Mouse (Mus musculus): Measurements from ENCODE around the gene Phex. TPM values are rescaled to one million over a fixed set of nuclear protein-coding genes. Genes with fewer than 3 reads are reported as not detected.

Gene Phex
- polyA plus RNA-seq, 1 experiment: 0.42 TPM

- no peak for TF ChIP-seq CTCF (IDR thresholded peaks at IDR 0.05; ENCODE audit: extremely low read depth, insufficient read depth, low read length)
- TF ChIP-seq POLR2A (IDR thresholded peaks at IDR 0.05; ENCODE audit: extremely low read depth, insufficient read depth, low read length): no peak
- H3K4me1 ChIP-seq (ENCODE audit: control insufficient read depth, insufficient read depth, low read length): no peaks in the 10 kb centered on the region
- no peak overlapping the region for H3K4me3 ChIP-seq (ENCODE audit: insufficient read depth, low read length)
- no peak overlapping the region for H3K27ac ChIP-seq (ENCODE audit: insufficient read depth, low read length)
Measured at GRCm38 (mm10) chrX:157327756-157328155, 87.4 kb downstream of the Phex start.

- H3K4me3 ChIP-seq (ENCODE audit: insufficient read depth, low read length): no peak overlapping the region
- H3K27ac ChIP-seq (ENCODE audit: insufficient read depth, low read length): no peak overlapping the region
- no peak for TF ChIP-seq CTCF (IDR thresholded peaks at IDR 0.05; ENCODE audit: extremely low read depth, insufficient read depth, low read length)
- no peak for TF ChIP-seq POLR2A (IDR thresholded peaks at IDR 0.05; ENCODE audit: extremely low read depth, insufficient read depth, low read length)
- no peaks in the 10 kb centered on the region for H3K4me1 ChIP-seq (ENCODE audit: control insufficient read depth, insufficient read depth, low read length)
Measured at GRCm38 (mm10) chrX:157324396-157324795, 90.7 kb downstream of the Phex start.

- H3K4me3 ChIP-seq (ENCODE audit: insufficient read depth, low read length): no peak overlapping the region
- no peak overlapping the region for H3K27ac ChIP-seq (ENCODE audit: insufficient read depth, low read length)
- H3K4me1 ChIP-seq (ENCODE audit: control insufficient read depth, insufficient read depth, low read length): peaks cover 3% of the 10 kb centered on the region; the same call in 1 of the 2 replicates
- no peak for TF ChIP-seq CTCF (IDR thresholded peaks at IDR 0.05; ENCODE audit: extremely low read depth, insufficient read depth, low read length)
- no peak for TF ChIP-seq POLR2A (IDR thresholded peaks at IDR 0.05; ENCODE audit: extremely low read depth, insufficient read depth, low read length)
Measured at GRCm38 (mm10) chrX:157310331-157310730, 104.8 kb downstream of the Phex start.

- Histone ChIP-seq H3K27ac (ENCODE audit: insufficient read depth, low read length) (no peak overlapping the region), H3K4me1 (ENCODE audit: control insufficient read depth, insufficient read depth, low read length) (peaks cover 3% of the 10 kb centered on the region; the same call in 1 of the 2 replicates), H3K4me3 (ENCODE audit: insufficient read depth, low read length) (no peak overlapping the region)
- TF ChIP-seq CTCF (IDR thresholded peaks at IDR 0.05; ENCODE audit: extremely low read depth, insufficient read depth, low read length) (no peak), POLR2A (IDR thresholded peaks at IDR 0.05; ENCODE audit: extremely low read depth, insufficient read depth, low read length) (no peak)
Measured at GRCm38 (mm10) chrX:157308171-157308570, 106.9 kb downstream of the Phex start.

GRCm38 (mm10) chrX:157307411-157307810 is 107.7 kb downstream of the Phex start:
- Histone ChIP-seq H3K4me1 (ENCODE audit: control insufficient read depth, insufficient read depth, low read length) (peaks cover 3% of the 10 kb centered on the region; the same call in 1 of the 2 replicates), H3K27ac (ENCODE audit: insufficient read depth, low read length) (no peak overlapping the region), H3K4me3 (ENCODE audit: insufficient read depth, low read length) (no peak overlapping the region)
- TF ChIP-seq CTCF (IDR thresholded peaks at IDR 0.05; ENCODE audit: extremely low read depth, insufficient read depth, low read length) (0 out of 2 replicates have a peak, but pooled peaks have one; percentile 7), POLR2A (IDR thresholded peaks at IDR 0.05; ENCODE audit: extremely low read depth, insufficient read depth, low read length) (no peak)

GRCm38 (mm10) chrX:157306796-157307405 is 108.2 kb downstream of the Phex start:
- H3K4me3 ChIP-seq (ENCODE audit: insufficient read depth, low read length): no peak overlapping the region
- H3K27ac ChIP-seq (ENCODE audit: insufficient read depth, low read length): no peak overlapping the region
- TF ChIP-seq POLR2A (IDR thresholded peaks at IDR 0.05; ENCODE audit: extremely low read depth, insufficient read depth, low read length) (no peak), CTCF (IDR thresholded peaks at IDR 0.05; ENCODE audit: extremely low read depth, insufficient read depth, low read length) (no peak)
- peaks cover 3% of the 10 kb centered on the region; the same call in 1 of the 2 replicates for H3K4me1 ChIP-seq (ENCODE audit: control insufficient read depth, insufficient read depth, low read length)

GRCm38 (mm10) chrX:157305852-157306232 is 109.3 kb downstream of the Phex start:
- TF ChIP-seq CTCF (IDR thresholded peaks at IDR 0.05; ENCODE audit: extremely low read depth, insufficient read depth, low read length): no peak
- TF ChIP-seq POLR2A (IDR thresholded peaks at IDR 0.05; ENCODE audit: extremely low read depth, insufficient read depth, low read length): no peak
- Histone ChIP-seq H3K4me3 (ENCODE audit: insufficient read depth, low read length) (no peak overlapping the region), H3K27ac (ENCODE audit: insufficient read depth, low read length) (no peak overlapping the region), H3K4me1 (ENCODE audit: control insufficient read depth, insufficient read depth, low read length) (peaks cover 3% of the 10 kb centered on the region; the same call in 1 of the 2 replicates)

- TF ChIP-seq CTCF (IDR thresholded peaks at IDR 0.05; ENCODE audit: extremely low read depth, insufficient read depth, low read length) (no peak), POLR2A (IDR thresholded peaks at IDR 0.05; ENCODE audit: extremely low read depth, insufficient read depth, low read length) (no peak)
- no peak overlapping the region for H3K27ac ChIP-seq (ENCODE audit: insufficient read depth, low read length)
- peaks cover 3% of the 10 kb centered on the region; the same call in 1 of the 2 replicates for H3K4me1 ChIP-seq (ENCODE audit: control insufficient read depth, insufficient read depth, low read length)
- no peak overlapping the region for H3K4me3 ChIP-seq (ENCODE audit: insufficient read depth, low read length)
Measured at GRCm38 (mm10) chrX:157305193-157305851, 109.8 kb downstream of the Phex start.

- Histone ChIP-seq H3K27ac (ENCODE audit: insufficient read depth, low read length) (no peak overlapping the region), H3K4me1 (ENCODE audit: control insufficient read depth, insufficient read depth, low read length) (no peaks in the 10 kb centered on the region), H3K4me3 (ENCODE audit: insufficient read depth, low read length) (no peak overlapping the region)
- TF ChIP-seq POLR2A (IDR thresholded peaks at IDR 0.05; ENCODE audit: extremely low read depth, insufficient read depth, low read length) (no peak), CTCF (IDR thresholded peaks at IDR 0.05; ENCODE audit: extremely low read depth, insufficient read depth, low read length) (no peak)
Measured at GRCm38 (mm10) chrX:157292411-157292810, 122.7 kb downstream of the Phex start.

- H3K27ac ChIP-seq (ENCODE audit: insufficient read depth, low read length): no peak overlapping the region
- H3K4me3 ChIP-seq (ENCODE audit: insufficient read depth, low read length): no peak overlapping the region
- TF ChIP-seq POLR2A (IDR thresholded peaks at IDR 0.05; ENCODE audit: extremely low read depth, insufficient read depth, low read length) (no peak), CTCF (IDR thresholded peaks at IDR 0.05; ENCODE audit: extremely low read depth, insufficient read depth, low read length) (no peak)
- H3K4me1 ChIP-seq (ENCODE audit: control insufficient read depth, insufficient read depth, low read length): no peaks in the 10 kb centered on the region
Measured at GRCm38 (mm10) chrX:157276581-157276980, 138.5 kb downstream of the Phex start.

All from cortical plate, adult 2 months (tissue).